Mouse (Mus musculus): ENCODE results near the gene Ccdc97.

Ccdc97 gene

DNA sequence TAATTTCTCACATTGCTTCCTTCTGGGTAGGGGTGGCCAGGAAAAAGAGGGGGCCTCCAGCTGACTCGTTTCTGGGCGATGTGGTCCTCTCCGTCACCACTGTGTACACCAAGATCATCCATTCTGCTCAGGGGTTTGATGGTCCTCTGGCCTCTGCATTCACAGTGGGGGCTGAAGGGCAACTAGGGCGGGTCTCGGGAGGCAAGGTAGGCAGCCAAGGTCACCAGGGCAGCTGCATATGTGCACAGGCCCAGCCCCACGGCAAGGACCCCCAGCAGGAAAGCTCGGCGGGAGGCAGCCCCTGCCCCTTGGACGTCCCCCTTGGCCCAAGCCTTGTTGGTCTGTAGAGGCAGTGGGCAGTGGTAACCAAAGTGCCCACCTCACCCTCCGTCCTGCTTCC, 49.7 kb downstream of the Ccdc97 start:
- no peak for DNase-seq (ENCODE audit: low spot score in 2 of 2)

DNA sequence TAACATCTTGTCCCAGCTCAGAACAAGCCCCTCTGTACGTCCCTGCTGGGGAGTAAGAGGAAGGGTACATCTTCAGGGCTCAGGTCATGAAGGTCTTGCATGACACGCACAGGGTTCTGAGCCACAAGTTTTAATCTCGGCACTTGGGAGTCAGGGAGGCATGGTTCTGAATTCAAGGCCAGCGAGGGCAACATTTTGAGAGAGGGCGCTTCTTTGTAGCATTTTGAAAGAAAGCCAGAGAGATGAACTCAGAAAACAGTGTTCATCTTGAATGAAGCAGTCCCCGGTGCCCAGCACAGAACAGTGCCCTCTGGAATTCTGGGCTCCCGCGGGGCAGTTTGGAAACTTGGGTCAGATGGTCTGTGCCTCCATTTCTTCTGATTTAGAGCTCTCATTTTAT, 52.5 kb downstream of the Ccdc97 start:
- DNase-seq (ENCODE audit: low spot score in 2 of 2): no peak
